Mouse (Mus musculus): ENCODE data around the gene Chuk.
"Not testable (repeated sequence)": the region's sequence is repeated elsewhere in the genome, so short reads cannot be mapped to it uniquely, and the experiment has no call there.

The Chuk gene

DNA sequence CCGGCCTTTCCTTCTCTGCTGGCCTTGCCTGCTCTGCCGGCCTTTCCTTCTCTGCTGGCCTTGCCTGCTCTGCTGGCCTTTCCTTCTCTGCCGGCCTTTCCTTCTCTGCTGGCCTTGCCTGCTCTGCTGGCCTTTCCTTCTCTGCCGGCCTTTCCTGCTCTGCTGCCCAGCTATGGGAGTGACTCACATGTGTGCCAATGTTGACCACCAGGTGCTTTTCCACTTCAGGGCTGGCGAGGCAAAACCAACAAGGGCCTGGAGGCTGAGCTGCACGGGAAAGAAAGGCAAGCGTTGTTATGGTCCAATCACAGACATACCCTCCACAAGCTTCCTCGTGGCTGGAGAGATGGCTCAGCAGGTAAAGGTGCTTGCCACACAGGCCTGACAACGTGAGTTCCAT, 13.4 kb upstream of the Chuk start:
- CTCF ChIA-PET = not testable (repeated sequence)
- POLR2A ChIA-PET = interaction anchor here in 2 of 4 experiments (0.6 to 1.6 kb wide), 4 partner anchors 11 to 1883 kb away, joined by 3 to 5 read pairs (median 4); partner anchors contain the start of gene Chuk (in 1 of the 2)

DNA sequence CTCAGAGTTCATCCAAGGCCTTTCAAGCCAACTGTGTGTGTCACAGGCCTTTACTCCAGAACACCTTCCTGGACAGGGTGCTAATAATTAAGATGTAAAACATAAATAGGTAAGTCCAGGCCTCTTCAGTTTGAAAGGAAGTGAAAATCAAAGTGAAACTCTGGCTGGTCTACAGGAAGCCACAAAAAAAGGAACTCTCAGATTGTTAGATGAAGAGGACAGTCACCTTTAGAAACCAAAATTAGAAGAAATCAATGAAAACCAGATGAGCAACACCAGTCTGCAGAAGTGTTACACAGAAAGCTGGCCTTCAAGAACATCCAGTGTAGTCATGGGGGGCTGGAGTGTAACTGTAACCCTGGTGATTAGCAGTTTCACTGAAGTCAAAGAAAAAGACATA, 10.5 kb upstream of the Chuk start:
- ChIA-PET CTCF (no interaction called here), POLR2A (interaction anchor here in 2 of 4 experiments (0.8 to 2.1 kb wide), 7 partner anchors 10 to 197 kb away, joined by 3 to 8 read pairs (median 3); partner anchors contain the start of genes Chuk (in 2 of the 2) and Cwf19l1 (in 1 of the 2))

DNA sequence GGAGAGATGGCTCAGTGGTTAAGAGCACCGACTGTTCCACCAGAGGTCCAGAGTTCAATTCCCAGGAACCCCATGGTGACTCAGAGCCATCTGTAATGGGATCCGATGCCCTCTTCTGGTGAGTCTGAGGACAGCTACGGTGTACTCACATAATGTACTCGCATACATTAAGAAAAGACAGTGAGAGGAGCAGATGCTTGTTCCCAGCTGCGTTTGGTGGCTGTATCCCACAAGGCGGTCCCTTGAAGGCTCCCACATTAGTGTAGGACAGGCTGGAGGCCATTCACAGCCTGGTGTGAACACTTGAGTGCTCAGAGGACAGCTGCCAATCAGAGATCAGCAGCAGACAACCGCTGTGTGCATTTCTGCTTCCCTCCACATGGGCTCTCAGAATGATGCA, 4.4 kb upstream of the Chuk start:
- POLR2A ChIA-PET = interaction anchor here in 3 of 4 experiments (0.5 to 2.4 kb wide), 8 partner anchors 8 to 465 kb away, joined by 3 to 10 read pairs (median 3); no protein-coding TSS in a partner anchor
- CTCF ChIA-PET = interaction anchor here in 3 of 4 experiments (0.6 to 1.3 kb wide), 4 partner anchors 24 to 273 kb away, joined by 3 read pairs; partner anchors contain the start of gene Cwf19l1 (in 1 of the 3)

- ChIA-PET POLR2A (interaction anchor here in 3 of 4 experiments (0.5 to 1.3 kb wide), 6 partner anchors 9 to 276 kb away, joined by 3 to 5 read pairs (median 3); partner anchors contain the start of gene Cwf19l1 (in 1 of the 3)), CTCF (no interaction called here)
Observed at GRCm38 (mm10) chr19:44110356-44110755, 3.1 kb upstream of the Chuk start.

- ChIA-PET CTCF (interaction anchor here in 2 of 4 experiments (0.5 to 1.0 kb wide), 3 partner anchors 41 to 378 kb away, joined by 3 to 4 read pairs (median 3); no protein-coding TSS in a partner anchor), POLR2A (interaction anchor here in 3 of 4 experiments (0.8 to 1.4 kb wide), 4 partner anchors 11 to 279 kb away, joined by 3 to 5 read pairs (median 4); partner anchors contain the start of gene Cwf19l1 (in 1 of the 3))
Observed at GRCm38 (mm10) chr19:44108996-44109395, 1.7 kb upstream of the Chuk start.

GRCm38 (mm10) chr19:44107661-44108521, 611 bp upstream of the Chuk start:
- CTCF ChIA-PET = interaction anchor here in 1 of 4 experiments (1.6 kb wide), 1 partner anchor 148 kb away, joined by 4 read pairs; no protein-coding TSS in a partner anchor

GRCm38 (mm10) chr19:44104393-44104792, 2.9 kb downstream of the Chuk start:
- ChIA-PET POLR2A (interaction anchor here in 2 of 4 experiments (0.9 to 2.1 kb wide), 2 partner anchors 9 to 13 kb away, joined by 3 to 7 read pairs; no protein-coding TSS in a partner anchor), CTCF (no interaction called here)

More at GRCm38 (mm10) chr19:44107661-44108521, 611 bp upstream of the Chuk start:
- POLR2A ChIA-PET = interaction anchor here in 3 of 4 experiments (0.7 to 2.0 kb wide), 38 partner anchors 9 to 799 kb away, joined by 3 to 12 read pairs (median 4); partner anchors contain the start of genes Bloc1s2 (in 2 of the 3), Cpn1 (in 1 of the 3), Cwf19l1 (in 1 of the 3) and Slc25a28 (in 1 of the 3)

- ChIA-PET POLR2A (interaction anchor here in 3 of 4 experiments (0.7 to 1.8 kb wide), 9 partner anchors 9 to 209 kb away, joined by 3 to 7 read pairs (median 3); no protein-coding TSS in a partner anchor), CTCF (interaction anchor here in 1 of 4 experiments (0.6 kb wide), 1 partner anchor 237 kb away, joined by 9 read pairs; no protein-coding TSS in a partner anchor)
Observed at GRCm38 (mm10) chr19:44103001-44103400, 4.3 kb downstream of the Chuk start.

- ChIA-PET POLR2A (interaction anchor here in 1 of 4 experiments (0.8 kb wide), 1 partner anchor 9 kb away, joined by 3 read pairs; no protein-coding TSS in a partner anchor), CTCF (no interaction called here)
Observed at GRCm38 (mm10) chr19:44100840-44101239, 6.4 kb downstream of the Chuk start.

DNA sequence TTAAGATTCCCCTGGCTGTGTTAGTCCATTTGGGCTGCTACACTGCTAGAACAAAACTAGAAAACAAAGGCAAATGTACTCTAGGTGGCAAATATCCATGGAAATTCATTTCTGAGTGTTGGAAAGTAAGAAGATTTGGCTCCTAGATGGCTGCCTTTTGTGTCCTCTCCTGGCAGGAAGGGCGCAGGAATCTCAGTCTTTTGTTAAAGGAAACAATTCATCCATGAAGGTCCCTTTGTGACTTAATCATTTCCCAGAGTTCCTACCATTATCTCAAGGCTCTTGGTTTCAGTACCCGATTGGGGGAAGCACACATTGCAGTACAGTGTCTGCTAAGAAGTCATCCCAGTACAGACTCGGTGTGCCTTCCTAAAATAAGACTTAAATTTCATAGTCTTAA, 21.0 kb downstream of the Chuk start:
- ChIA-PET CTCF (no interaction called here), POLR2A (interaction anchor here in 1 of 4 experiments (0.9 to 1.2 kb wide), 2 partner anchors 8 to 10 kb away, joined by 3 read pairs; no protein-coding TSS in a partner anchor)

DNA sequence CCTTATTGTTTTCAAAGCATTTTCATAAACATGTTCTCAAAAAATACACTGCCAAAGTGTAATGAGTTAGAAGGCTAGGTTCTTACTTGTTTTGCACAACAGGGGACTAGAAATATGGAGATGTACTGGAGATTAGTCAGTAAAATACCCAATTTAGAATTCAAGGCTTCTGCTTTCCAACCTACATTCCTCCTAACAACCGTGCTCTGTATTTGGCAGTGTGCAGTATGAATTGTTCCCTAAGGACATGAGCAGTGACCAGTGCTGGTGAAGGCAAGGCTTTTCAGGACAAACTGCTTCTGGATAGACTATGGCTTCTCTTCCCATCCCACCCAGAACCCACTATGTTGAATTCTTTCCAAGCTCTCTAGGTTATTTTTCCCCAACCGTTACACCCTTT, 26.4 kb downstream of the Chuk start:
- CTCF ChIA-PET = no interaction called here
- POLR2A ChIA-PET = interaction anchor here in 2 of 4 experiments (0.6 to 1.4 kb wide), 5 partner anchors 10 to 326 kb away, joined by 3 to 4 read pairs (median 3); partner anchors contain the start of gene Chuk (in 1 of the 2)

DNA sequence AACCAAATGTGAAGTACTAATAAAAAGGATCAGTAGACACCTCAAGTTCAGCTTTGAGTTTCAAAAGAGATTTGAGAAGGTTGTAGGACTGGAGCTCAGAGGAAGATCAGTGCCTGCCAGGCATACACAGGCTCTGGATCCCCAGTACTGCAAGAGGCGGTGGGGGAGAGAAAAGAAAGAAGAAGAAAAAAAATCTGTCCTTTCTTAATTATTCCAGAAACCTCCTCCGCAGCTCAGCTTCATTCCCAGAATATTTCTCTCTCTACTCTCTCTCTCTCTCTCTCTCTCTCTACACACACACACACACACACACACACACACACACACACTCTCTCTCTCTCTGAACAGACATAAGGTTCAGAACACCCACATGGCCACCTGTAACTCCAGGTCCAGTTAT, 27.3 kb downstream of the Chuk start:
- ChIA-PET POLR2A (no interaction called here), CTCF (no interaction called here)

DNA sequence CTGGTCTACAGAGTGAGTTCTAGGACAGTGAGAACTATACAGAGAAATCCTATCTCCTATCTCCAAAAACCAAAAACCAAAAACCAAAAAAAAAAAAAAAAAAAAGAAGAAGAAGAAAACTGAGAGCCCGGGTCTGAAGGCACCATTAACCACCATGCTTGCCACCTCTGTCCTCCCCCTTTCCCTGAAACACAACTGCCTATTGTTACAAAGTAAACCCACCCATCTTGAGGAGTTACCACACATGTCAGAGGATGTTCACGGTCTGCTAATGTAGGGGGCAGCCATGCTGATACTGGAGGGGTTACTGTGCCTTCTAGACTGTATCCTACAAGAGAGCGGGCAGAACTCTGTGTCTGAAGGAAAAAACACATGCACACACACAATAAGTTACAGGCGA, 30.3 kb downstream of the Chuk start:
- POLR2A ChIA-PET = interaction anchor here in 1 of 4 experiments (1.0 kb wide), 1 partner anchor 28 kb away, joined by 3 read pairs; no protein-coding TSS in a partner anchor
- CTCF ChIA-PET = no interaction called here

DNA sequence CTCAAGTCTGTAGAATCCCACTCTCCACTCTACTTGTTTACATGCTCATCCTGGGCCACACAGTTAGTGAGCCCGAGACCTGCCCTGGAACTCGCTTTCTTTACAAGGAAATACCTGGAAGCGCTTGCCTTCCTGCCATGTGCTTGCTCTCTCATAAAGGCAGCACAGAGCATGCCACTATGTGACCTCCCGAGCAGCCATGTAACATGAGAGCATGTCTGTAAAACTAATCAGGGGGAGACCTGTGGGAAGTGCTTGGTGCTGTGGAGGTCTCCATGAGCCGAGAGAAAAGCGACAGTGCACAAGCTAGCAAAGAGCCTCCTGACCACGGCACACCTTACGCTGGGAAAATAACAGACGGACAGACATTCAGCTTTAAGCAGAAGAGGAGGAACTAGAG, 30.8 kb downstream of the Chuk start:
- ChIA-PET CTCF (no interaction called here), POLR2A (interaction anchor here in 2 of 4 experiments (0.9 to 2.2 kb wide), 5 partner anchors 10 to 59 kb away, joined by 3 to 5 read pairs (median 4); partner anchors contain the start of genes Chuk (in 1 of the 2) and Cwf19l1 (in 1 of the 2))

DNA sequence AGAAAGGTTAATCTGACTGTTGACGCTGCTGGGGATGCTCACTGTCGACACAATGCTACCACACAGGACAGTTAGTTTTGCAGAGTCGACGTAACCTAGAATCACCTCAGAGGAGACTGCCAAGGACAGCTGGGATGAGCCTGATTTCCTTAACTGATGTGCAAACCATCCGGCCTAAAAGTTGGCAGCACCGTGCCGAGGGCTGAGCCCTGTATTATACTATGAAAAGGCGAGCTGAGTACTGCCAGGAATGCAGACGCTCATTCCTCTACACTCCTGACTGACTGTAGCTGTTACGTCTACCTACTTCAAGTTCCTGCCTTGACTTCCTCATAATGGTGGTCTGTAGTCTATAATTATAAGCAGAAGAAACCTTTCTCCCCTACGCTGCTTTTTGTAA, 32.3 kb downstream of the Chuk start:
- ChIA-PET CTCF (no interaction called here), POLR2A (interaction anchor here in 3 of 4 experiments (0.7 to 2.2 kb wide), 11 partner anchors 10 to 400 kb away, joined by 3 to 6 read pairs (median 4); partner anchors contain the start of genes Chuk (in 2 of the 3) and Slc25a28 (in 1 of the 3))

DNA sequence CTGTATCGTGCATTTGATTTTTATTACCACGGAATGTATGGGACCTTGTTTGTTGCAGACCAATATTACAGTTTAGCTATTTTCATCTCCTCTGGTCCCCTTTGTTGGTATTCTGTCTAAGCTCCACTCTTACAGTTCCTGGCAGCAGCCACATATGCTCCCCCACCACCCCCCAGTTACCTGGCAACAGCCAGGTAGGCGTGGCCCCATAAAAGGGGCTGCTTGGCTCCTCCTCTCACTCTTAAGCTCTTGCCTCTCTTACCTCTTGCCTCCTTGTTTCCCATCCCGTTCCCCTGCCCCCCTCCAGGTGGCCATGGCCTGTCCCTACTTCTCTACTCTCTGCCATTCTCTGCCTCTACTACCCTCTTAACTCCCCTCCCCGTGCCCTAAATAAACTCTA, 36.1 kb downstream of the Chuk start:
- ChIA-PET CTCF (interaction anchor here in 2 of 4 experiments (0.7 to 1.3 kb wide), 2 partner anchors 164 to 397 kb away, joined by 3 read pairs; partner anchors contain the start of gene Slc25a28 (in 1 of the 2)), POLR2A (interaction anchor here in 2 of 4 experiments (0.6 to 1.4 kb wide), 3 partner anchors 17 to 121 kb away, joined by 3 read pairs; partner anchors contain the start of gene Pkd2l1 (in 1 of the 2))

DNA sequence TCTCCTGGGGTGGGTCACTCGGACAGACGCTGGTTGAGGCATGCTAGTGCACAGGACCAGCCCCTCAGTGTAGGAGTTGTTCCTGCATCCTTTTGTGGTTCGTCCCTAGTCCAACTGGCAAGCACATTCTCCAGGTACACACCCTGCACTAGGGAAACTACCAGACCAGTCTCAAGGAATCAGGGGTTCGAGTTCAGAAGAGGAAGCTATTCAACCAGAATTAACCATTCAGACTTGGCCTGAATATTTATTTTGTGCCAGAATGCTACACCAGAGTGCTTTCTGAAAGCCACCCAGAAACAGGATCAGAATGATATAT, 37.4 kb downstream of the Chuk start:
- ChIA-PET CTCF (no interaction called here), POLR2A (interaction anchor here in 3 of 4 experiments (0.5 to 1.2 kb wide), 4 partner anchors 11 to 861 kb away, joined by 3 to 5 read pairs (median 4); partner anchors contain the start of gene Slf2 (in 1 of the 3))

DNA sequence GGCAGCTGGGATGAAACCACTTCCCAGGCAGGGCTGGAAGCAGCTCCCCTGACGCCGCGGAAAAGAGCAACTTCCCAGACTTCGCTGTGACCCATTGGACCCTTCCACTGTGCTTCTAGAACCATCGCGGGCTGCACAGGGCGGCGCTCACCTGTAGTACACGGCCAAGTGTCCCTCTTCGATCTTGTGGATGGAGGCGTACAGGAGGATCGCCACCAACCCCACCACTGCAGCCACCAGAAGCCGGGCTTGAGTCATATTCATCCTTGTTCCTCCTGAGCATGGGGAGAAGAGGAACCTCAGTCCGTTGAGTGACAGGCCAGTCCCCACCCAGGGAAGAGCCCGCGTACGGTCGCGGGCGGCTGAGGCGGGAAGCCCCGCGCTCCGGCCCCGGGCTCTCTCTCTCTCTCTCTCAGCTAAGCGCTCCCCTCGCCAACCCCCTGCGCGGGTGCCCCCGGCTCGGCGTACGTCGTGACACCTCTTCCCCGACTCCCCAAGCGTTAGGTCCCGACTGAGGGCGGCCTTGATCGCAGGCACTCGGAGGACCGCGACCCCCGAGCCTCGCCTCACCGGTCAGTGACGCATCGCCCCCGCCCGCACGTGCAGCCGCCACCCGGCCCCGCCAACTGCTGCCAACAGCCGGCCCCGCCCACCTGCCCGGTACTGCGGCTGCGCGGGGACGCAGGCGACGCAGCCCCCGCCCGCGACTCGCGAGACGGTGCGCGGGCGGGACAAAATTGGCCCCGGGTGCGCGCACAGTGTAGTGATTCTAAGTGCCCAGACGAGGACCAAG, 38.0 kb downstream of the Chuk start, which contains the start of gene Erlin1:
TSS of gene Erlin1 (minus strand) at position 665 of the 793 bp plus-strand sequence.
- ChIA-PET CTCF (interaction anchor here in 1 of 4 experiments (0.5 kb wide), 1 partner anchor 125 kb away, joined by 3 read pairs; no protein-coding TSS in a partner anchor), POLR2A (interaction anchor here in 3 of 4 experiments (0.5 to 1.5 kb wide), 7 partner anchors 10 to 861 kb away, joined by 3 to 5 read pairs (median 3); partner anchors contain the start of gene Slf2 (in 1 of the 3))

Data from embryonic stem cell, embryonic (primary cell).